Mouse (Mus musculus) liver, embryonic 14.5 days (tissue): Measurements from ENCODE around the gene Gm21987.

ENCODE experiments used
- CTCF ChIP-seq: IDR thresholded peaks from 2 replicates; pipeline ENCODE4 v1.5.1; 2016; ENCODE audit warnings: antibody characterized with exemption, low read depth, control low read depth
- EP300 ChIP-seq: IDR thresholded peaks from 2 replicates; pipeline ENCODE4 v1.6.1; 2016; ENCODE audit warnings: antibody characterized with exemption, low read depth

GRCm38 (mm10) chr16:38350939-38351338 lies 4.1 kb downstream of the Gm21987 start:
- TF ChIP-seq CTCF (no peak), EP300 (no peak)
